Mouse (Mus musculus) kidney, adult 2 months (tissue): Measurements from ENCODE around the gene Spsb4.

Experiments
- CTCF ChIP-seq: fragments of 200-500 bp; conservative IDR thresholded peaks from 2 replicates; pipeline ENCODE4 v1.5.1; 2011; ENCODE audit warnings: low read depth, mild to moderate bottlenecking, control low read depth, low read length, moderate library complexity, mixed read lengths; ENCODE audit not compliant: insufficient read depth, insufficient read length
- POLR2A ChIP-seq: fragments of 200-500 bp; IDR thresholded peaks from one replicate; pipeline ENCODE4 v1.6.1; 2011; ENCODE audit warnings: low read depth, low read length, control low read depth

DNA sequence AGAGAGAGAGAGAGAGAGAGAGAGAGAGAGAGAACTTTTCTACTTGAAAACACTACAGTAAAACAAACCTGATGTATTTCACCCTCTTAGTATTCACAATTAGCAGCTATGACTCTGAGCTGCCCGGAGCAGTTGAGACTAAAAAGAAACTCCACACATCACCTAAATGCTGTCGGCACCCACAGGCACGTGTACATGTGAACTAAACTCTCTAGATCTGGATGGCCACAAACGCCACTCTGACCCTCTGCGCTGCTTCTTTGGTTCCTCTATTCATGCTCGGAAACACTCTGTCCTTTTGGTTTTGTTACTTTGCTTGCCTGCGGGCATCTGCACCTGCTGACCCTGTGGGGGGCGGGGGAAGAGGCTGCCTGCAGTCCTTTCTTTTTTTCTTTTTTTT is 23.0 kb upstream of the Spsb4 start:
- no peak for TF ChIP-seq CTCF
- TF ChIP-seq POLR2A, result no peak
